ENCODE assay signal across 27 mouse cellular contexts in genomic region chr10:51253439-51253838, GRCm38 (mm10).
DNase-seq lines count a peak whose midpoint lies in the region; ATAC-seq and TF ChIP-seq lines count a peak whose summit lies in the region.
"Had no signal": no experiment of that assay in that cellular context is flagged by ENCODE, and none has a peak within 500 bp of the region (broad histone marks: within the 10 kb centered on the region; RNA-seq: fewer than 3 reads in every experiment).

No protein-coding gene starts in this region.

- H3K27ac ChIP-seq in MEL (ENCODE audit: control insufficient read depth, low read depth, low read length) = no peak overlapping the region
- H3K27ac ChIP-seq: embryonic facial prominence, embryonic 13.5 days; forebrain, embryonic 10.5 days; forebrain, embryonic 15.5 days; gastrocnemius, adult 2 months; heart, adult 2 months; hindbrain, embryonic 14.5 days; left cerebral cortex, adult 2 months; liver, embryonic 15.5 days; lung, embryonic 15.5 days had no signal

- no peak for TF ChIP-seq POLR2A in MEL (IDR thresholded peaks at IDR 0.05; ENCODE audit: control insufficient read depth in 1 of 2, insufficient read depth in 1 of 2, low read depth in 1 of 2, low read length in 2 of 2, poor library complexity in 1 of 2)

- no peaks in the 10 kb centered on the region for H3K79me2 ChIP-seq in MEL (ENCODE audit: control insufficient read depth, insufficient read depth, low read length, poor library complexity)

- TF ChIP-seq CTCF in MEL (IDR thresholded peaks at IDR 0.05 in 2 of 3, conservative IDR thresholded peaks at IDR 0.05 in 1 of 3; ENCODE audit: control insufficient read depth in 1 of 3, insufficient read depth in 1 of 3, low read depth in 2 of 3, low read length in 3 of 3, poor library complexity in 1 of 3, severe bottlenecking in 1 of 3) = peak in 2 of 3 experiments; percentile 19 to 49; a peak in 2 of 6 replicates

- DNase-seq in 416B (ENCODE audit: low read depth) (peak; percentile 49), A20 (ENCODE audit: low read depth, low spot score) (peak; percentile 46), MEL (ENCODE audit: low read depth, low spot score) (peak; percentile 41), ZHBTc4 (ENCODE audit: low read depth, low spot score) (peak; percentile 44), MN1 (ENCODE audit: low spot score) (no peak)
- no peak for DNase-seq in adrenal gland, postnatal 4 days (ENCODE audit: low spot score in 2 of 2)
- DNase-seq: adrenal gland, postnatal 10 days; cerebellum, adult 11 months; cerebellum, adult 9-11 months; gastrocnemius, adult 2 months; heart, adult 2 months; kidney, adult 8-10 months; kidney, postnatal 10 days; left cerebral cortex, postnatal 4 days; right cerebral cortex, adult 18-20 months; spleen, adult 18-20 months; thymus, postnatal 4 days had no signal

- H3K27me3 ChIP-seq in MEL (ENCODE audit: control insufficient read depth in 1 of 2, insufficient read depth in 2 of 2, low read length in 2 of 2) = no peaks in the 10 kb centered on the region
- H3K27me3 ChIP-seq: embryonic facial prominence, embryonic 13.5 days; forebrain, embryonic 15.5 days; heart, embryonic 12.5 days; liver, embryonic 15.5 days; lung, embryonic 15.5 days had no signal

- no peak overlapping the region for H3K4me3 ChIP-seq in MEL (ENCODE audit: control insufficient read depth in 1 of 2, insufficient read depth in 1 of 2, low read depth in 2 of 2, low read length in 2 of 2)
- H3K4me3 ChIP-seq: embryonic facial prominence, embryonic 13.5 days; forebrain, embryonic 10.5 days; forebrain, embryonic 15.5 days; gastrocnemius, adult 2 months; heart, adult 2 months; heart, embryonic 12.5 days; left cerebral cortex, adult 2 months; liver, embryonic 15.5 days; lung, embryonic 15.5 days had no signal

- H3K9me3 ChIP-seq in MEL (replicated peaks; ENCODE audit: insufficient read depth, low read length) = no peaks in the 10 kb centered on the region
- H3K9me3 ChIP-seq: embryonic facial prominence, embryonic 13.5 days; forebrain, embryonic 10.5 days; forebrain, embryonic 15.5 days; heart, embryonic 12.5 days; liver, embryonic 15.5 days; lung, embryonic 15.5 days had no signal

- H3K36me3 ChIP-seq in MEL (ENCODE audit: control insufficient read depth in 1 of 2, insufficient read depth in 2 of 2, low read length in 2 of 2) = no peaks in the 10 kb centered on the region
- H3K36me3 ChIP-seq: embryonic facial prominence, embryonic 13.5 days; forebrain, embryonic 10.5 days; forebrain, embryonic 15.5 days; heart, embryonic 12.5 days; liver, embryonic 15.5 days; lung, embryonic 15.5 days had no signal

- peak; percentile 50 for TF ChIP-seq RAD21 in MEL (IDR thresholded peaks at IDR 0.05; ENCODE audit: low read depth, low read length)

- no peaks in the 10 kb centered on the region for H3K4me1 ChIP-seq in MEL (ENCODE audit: control insufficient read depth in 1 of 2, insufficient read depth in 2 of 2, low read length in 2 of 2)
- H3K4me1 ChIP-seq: embryonic facial prominence, embryonic 13.5 days; heart, embryonic 12.5 days; liver, embryonic 15.5 days; lung, embryonic 15.5 days had no signal

- ATAC-seq in megakaryocyte-erythroid progenitor cell, adult 5-6 weeks (replicated peaks; ENCODE audit: low FRiP score, low TSS enrichment, poor library complexity, severe bottlenecking) = no peak
- ATAC-seq: forebrain, embryonic 15.5 days; midbrain, embryonic 16.5 days had no signal

- TF ChIP-seq EP300 in MEL (IDR thresholded peaks at IDR 0.05; ENCODE audit: low read depth in 1 of 2, low read length in 2 of 2) = no peak

- no peak overlapping the region for H3K9ac ChIP-seq in MEL (ENCODE audit: control insufficient read depth, low read depth, low read length, poor library complexity, severe bottlenecking)
- H3K9ac ChIP-seq: embryonic facial prominence, embryonic 13.5 days; forebrain, embryonic 15.5 days; heart, embryonic 12.5 days; hindbrain, embryonic 14.5 days; liver, embryonic 15.5 days; lung, embryonic 15.5 days had no signal

TF ChIP-seq in MEL, 35 proteins besides CTCF, POLR2A, EP300 and RAD21:
- TF ChIP-seq ZC3H11A (IDR thresholded peaks at IDR 0.05; ENCODE audit: low read depth, low read length) (peak; percentile 27; the same call in 1 of the 2 replicates), SMC3 (IDR thresholded peaks at IDR 0.05; ENCODE audit: low read depth, low read length) (peak; percentile 57), ZNF384 (IDR thresholded peaks at IDR 0.05; ENCODE audit: low read depth, low read length) (no peak), MAFK (IDR thresholded peaks at IDR 0.05; ENCODE audit: borderline replicate concordance, low read depth, low read length) (no peak), MYB (IDR thresholded peaks at IDR 0.05; ENCODE audit: low read depth, low read length) (no peak)

Comparison
In these comparisons a context has a peak if more than half of its experiments do, and no peak if none do; other contexts are left out.
1. DNase-seq: peak in 416B (single experiment), A20 (single experiment), MEL (single experiment) and ZHBTc4 (single experiment); none in MN1 (single experiment) and adrenal gland, postnatal 4 days (0 of 2).